Mouse (Mus musculus): ENCODE data around the gene Gm17662. TPM values are rescaled to one million over a fixed set of nuclear protein-coding genes. Genes with fewer than 3 reads are reported as not detected.

Gene Gm17662
- polyA plus RNA-seq, 1 experiment, result not detected

GRCm38 (mm10) chr4:104864397-104864796 lies 7.3 kb downstream of the Gm17662 start:
- Histone ChIP-seq H3K79me2 (ENCODE audit: control insufficient read depth, insufficient read depth) (no peaks in the 10 kb centered on the region), H3K27me3 (ENCODE audit: control insufficient read depth, insufficient read depth, insufficient read length) (no peaks in the 10 kb centered on the region), H3K4me3 (ENCODE audit: insufficient read depth, poor library complexity, severe bottlenecking) (no peak overlapping the region), H3ac (ENCODE audit: control insufficient read depth, insufficient read length, low read depth) (no peak overlapping the region), H3K36me3 (ENCODE audit: control insufficient read depth, insufficient read depth) (no peaks in the 10 kb centered on the region), H3K79me3 (ENCODE audit: low read depth) (no peaks in the 10 kb centered on the region)
- TF ChIP-seq CTCF (IDR thresholded peaks at IDR 0.05; ENCODE audit: control insufficient read depth, insufficient read depth, insufficient read length), result no peak
- TF ChIP-seq FOSL1 (IDR thresholded peaks at IDR 0.05; ENCODE audit: insufficient read depth, low read length, poor library complexity, severe bottlenecking), result no peak
- TF ChIP-seq USF1 (IDR thresholded peaks at IDR 0.05; ENCODE audit: low read depth), result no peak
- TF ChIP-seq MAX (IDR thresholded peaks at IDR 0.05), result no peak
- no peak for TF ChIP-seq CEBPB (IDR thresholded peaks at IDR 0.05; ENCODE audit: low read depth)
- no peak for TF ChIP-seq MYOG (IDR thresholded peaks at IDR 0.05; ENCODE audit: control insufficient read depth, extremely low read depth, insufficient read length)
- TF ChIP-seq MYOD1 (IDR thresholded peaks at IDR 0.05; ENCODE audit: control insufficient read depth, insufficient read length, low read depth), result no peak

GRCm38 (mm10) chr4:104869581-104869980 lies 12.5 kb downstream of the Gm17662 start:
- TF ChIP-seq MYOG (IDR thresholded peaks at IDR 0.05; ENCODE audit: control insufficient read depth, extremely low read depth, insufficient read length), result no peak
- no peak for TF ChIP-seq FOSL1 (IDR thresholded peaks at IDR 0.05; ENCODE audit: insufficient read depth, low read length, poor library complexity, severe bottlenecking)
- no peak for TF ChIP-seq CEBPB (IDR thresholded peaks at IDR 0.05; ENCODE audit: low read depth)
- no peak for TF ChIP-seq MYOD1 (IDR thresholded peaks at IDR 0.05; ENCODE audit: control insufficient read depth, insufficient read length, low read depth)
- no peak for TF ChIP-seq MAX (IDR thresholded peaks at IDR 0.05)
- no peak for TF ChIP-seq USF1 (IDR thresholded peaks at IDR 0.05; ENCODE audit: low read depth)
- TF ChIP-seq CTCF (IDR thresholded peaks at IDR 0.05; ENCODE audit: control insufficient read depth, insufficient read depth, insufficient read length), result no peak
- Histone ChIP-seq H3K79me2 (ENCODE audit: control insufficient read depth, insufficient read depth) (no peaks in the 10 kb centered on the region), H3K4me3 (ENCODE audit: insufficient read depth, poor library complexity, severe bottlenecking) (no peak overlapping the region), H3ac (ENCODE audit: control insufficient read depth, insufficient read length, low read depth) (no peak overlapping the region), H3K27me3 (ENCODE audit: control insufficient read depth, insufficient read depth, insufficient read length) (no peaks in the 10 kb centered on the region), H3K36me3 (ENCODE audit: control insufficient read depth, insufficient read depth) (no peaks in the 10 kb centered on the region), H3K79me3 (ENCODE audit: low read depth) (no peaks in the 10 kb centered on the region)

GRCm38 (mm10) chr4:104870196-104870595 lies 13.1 kb downstream of the Gm17662 start:
- Histone ChIP-seq H3K36me3 (ENCODE audit: control insufficient read depth, insufficient read depth) (no peaks in the 10 kb centered on the region), H3K27me3 (ENCODE audit: control insufficient read depth, insufficient read depth, insufficient read length) (no peaks in the 10 kb centered on the region), H3K79me2 (ENCODE audit: control insufficient read depth, insufficient read depth) (no peaks in the 10 kb centered on the region), H3K79me3 (ENCODE audit: low read depth) (no peaks in the 10 kb centered on the region), H3ac (ENCODE audit: control insufficient read depth, insufficient read length, low read depth) (no peak overlapping the region), H3K4me3 (ENCODE audit: insufficient read depth, poor library complexity, severe bottlenecking) (no peak overlapping the region)
- no peak for TF ChIP-seq MAX (IDR thresholded peaks at IDR 0.05)
- no peak for TF ChIP-seq MYOG (IDR thresholded peaks at IDR 0.05; ENCODE audit: control insufficient read depth, extremely low read depth, insufficient read length)
- TF ChIP-seq USF1 (IDR thresholded peaks at IDR 0.05; ENCODE audit: low read depth), result no peak
- TF ChIP-seq FOSL1 (IDR thresholded peaks at IDR 0.05; ENCODE audit: insufficient read depth, low read length, poor library complexity, severe bottlenecking), result no peak
- no peak for TF ChIP-seq MYOD1 (IDR thresholded peaks at IDR 0.05; ENCODE audit: control insufficient read depth, insufficient read length, low read depth)
- TF ChIP-seq CEBPB (IDR thresholded peaks at IDR 0.05; ENCODE audit: low read depth), result no peak
- no peak for TF ChIP-seq CTCF (IDR thresholded peaks at IDR 0.05; ENCODE audit: control insufficient read depth, insufficient read depth, insufficient read length)

- Histone ChIP-seq H3ac (ENCODE audit: control insufficient read depth, insufficient read length, low read depth) (no peak overlapping the region), H3K4me3 (ENCODE audit: insufficient read depth, poor library complexity, severe bottlenecking) (no peak overlapping the region), H3K79me2 (ENCODE audit: control insufficient read depth, insufficient read depth) (no peaks in the 10 kb centered on the region), H3K36me3 (ENCODE audit: control insufficient read depth, insufficient read depth) (no peaks in the 10 kb centered on the region), H3K79me3 (ENCODE audit: low read depth) (no peaks in the 10 kb centered on the region), H3K27me3 (ENCODE audit: control insufficient read depth, insufficient read depth, insufficient read length) (no peaks in the 10 kb centered on the region)
- TF ChIP-seq CTCF (IDR thresholded peaks at IDR 0.05; ENCODE audit: control insufficient read depth, insufficient read depth, insufficient read length), result no peak
- no peak for TF ChIP-seq MYOD1 (IDR thresholded peaks at IDR 0.05; ENCODE audit: control insufficient read depth, insufficient read length, low read depth)
- TF ChIP-seq MAX (IDR thresholded peaks at IDR 0.05), result no peak
- no peak for TF ChIP-seq MYOG (IDR thresholded peaks at IDR 0.05; ENCODE audit: control insufficient read depth, extremely low read depth, insufficient read length)
Observed at GRCm38 (mm10) chr4:104875832-104876231, 18.7 kb downstream of the Gm17662 start.

GRCm38 (mm10) chr4:104876323-104876722 lies 19.2 kb downstream of the Gm17662 start, which contains the start of gene C8a:
TSS of gene C8a (minus strand) at chr4:104876398.
- Histone ChIP-seq H3K79me3 (ENCODE audit: low read depth) (no peaks in the 10 kb centered on the region), H3K36me3 (ENCODE audit: control insufficient read depth, insufficient read depth) (no peaks in the 10 kb centered on the region), H3K79me2 (ENCODE audit: control insufficient read depth, insufficient read depth) (no peaks in the 10 kb centered on the region), H3K4me3 (ENCODE audit: insufficient read depth, poor library complexity, severe bottlenecking) (no peak within 1 kb of the TSS), H3ac (ENCODE audit: control insufficient read depth, insufficient read length, low read depth) (no peak within 1 kb of the TSS), H3K27me3 (ENCODE audit: control insufficient read depth, insufficient read depth, insufficient read length) (no peaks in the 10 kb centered on the region)
- no peak for TF ChIP-seq MAX (IDR thresholded peaks at IDR 0.05)
- TF ChIP-seq MYOG (IDR thresholded peaks at IDR 0.05; ENCODE audit: control insufficient read depth, extremely low read depth, insufficient read length), result no peak
- TF ChIP-seq FOSL1 (IDR thresholded peaks at IDR 0.05; ENCODE audit: insufficient read depth, low read length, poor library complexity, severe bottlenecking), result no peak
- TF ChIP-seq CTCF (IDR thresholded peaks at IDR 0.05; ENCODE audit: control insufficient read depth, insufficient read depth, insufficient read length), result no peak
- TF ChIP-seq MYOD1 (IDR thresholded peaks at IDR 0.05; ENCODE audit: control insufficient read depth, insufficient read length, low read depth), result no peak
- no peak for TF ChIP-seq CEBPB (IDR thresholded peaks at IDR 0.05; ENCODE audit: low read depth)

GRCm38 (mm10) chr4:104887486-104887885 lies 30.4 kb downstream of the Gm17662 start:
- TF ChIP-seq MYOG (IDR thresholded peaks at IDR 0.05; ENCODE audit: control insufficient read depth, extremely low read depth, insufficient read length) (no peak), CTCF (IDR thresholded peaks at IDR 0.05; ENCODE audit: control insufficient read depth, insufficient read depth, insufficient read length) (no peak), CEBPB (IDR thresholded peaks at IDR 0.05; ENCODE audit: low read depth) (no peak), USF1 (IDR thresholded peaks at IDR 0.05; ENCODE audit: low read depth) (no peak), FOSL1 (IDR thresholded peaks at IDR 0.05; ENCODE audit: insufficient read depth, low read length, poor library complexity, severe bottlenecking) (no peak), MYOD1 (IDR thresholded peaks at IDR 0.05; ENCODE audit: control insufficient read depth, insufficient read length, low read depth) (no peak), MAX (IDR thresholded peaks at IDR 0.05) (no peak)
- no peaks in the 10 kb centered on the region for H3K79me2 ChIP-seq (ENCODE audit: control insufficient read depth, insufficient read depth)
- H3K4me3 ChIP-seq (ENCODE audit: insufficient read depth, poor library complexity, severe bottlenecking), result no peak overlapping the region
- peaks cover 13% of the 10 kb centered on the region for H3K27me3 ChIP-seq (ENCODE audit: control insufficient read depth, insufficient read depth, insufficient read length)
- H3K79me3 ChIP-seq (ENCODE audit: low read depth), result no peaks in the 10 kb centered on the region
- no peak overlapping the region for H3ac ChIP-seq (ENCODE audit: control insufficient read depth, insufficient read length, low read depth)
- H3K36me3 ChIP-seq (ENCODE audit: control insufficient read depth, insufficient read depth), result no peaks in the 10 kb centered on the region
